Mouse (Mus musculus) liver, embryonic 14.5 days (tissue): Measurements from ENCODE around the gene Slc17a7.

Source experiments
- CTCF ChIP-seq: IDR thresholded peaks from 2 replicates; pipeline ENCODE4 v1.5.1; 2016; ENCODE audit warnings: antibody characterized with exemption, low read depth, control low read depth
- EP300 ChIP-seq: IDR thresholded peaks from 2 replicates; pipeline ENCODE4 v1.6.1; 2016; ENCODE audit warnings: antibody characterized with exemption, low read depth

- TF ChIP-seq EP300 (no peak), CTCF (no peak)
Observed at GRCm38 (mm10) chr7:45162551-45162950, 1.2 kb upstream of the Slc17a7 start.
